Mouse (Mus musculus): Measurements from ENCODE around the gene Slc39a3. TPM values are rescaled to one million over a fixed set of nuclear protein-coding genes. Genes with fewer than 3 reads are reported as not detected.
"Not testable (repeated sequence)": the region's sequence is repeated elsewhere in the genome, so short reads cannot be mapped to it uniquely, and the experiment has no call there.

Gene Slc39a3
- total and polyA plus RNA-seq, 2 experiments from 2014 or later: 41.9 to 118 TPM

DNA sequence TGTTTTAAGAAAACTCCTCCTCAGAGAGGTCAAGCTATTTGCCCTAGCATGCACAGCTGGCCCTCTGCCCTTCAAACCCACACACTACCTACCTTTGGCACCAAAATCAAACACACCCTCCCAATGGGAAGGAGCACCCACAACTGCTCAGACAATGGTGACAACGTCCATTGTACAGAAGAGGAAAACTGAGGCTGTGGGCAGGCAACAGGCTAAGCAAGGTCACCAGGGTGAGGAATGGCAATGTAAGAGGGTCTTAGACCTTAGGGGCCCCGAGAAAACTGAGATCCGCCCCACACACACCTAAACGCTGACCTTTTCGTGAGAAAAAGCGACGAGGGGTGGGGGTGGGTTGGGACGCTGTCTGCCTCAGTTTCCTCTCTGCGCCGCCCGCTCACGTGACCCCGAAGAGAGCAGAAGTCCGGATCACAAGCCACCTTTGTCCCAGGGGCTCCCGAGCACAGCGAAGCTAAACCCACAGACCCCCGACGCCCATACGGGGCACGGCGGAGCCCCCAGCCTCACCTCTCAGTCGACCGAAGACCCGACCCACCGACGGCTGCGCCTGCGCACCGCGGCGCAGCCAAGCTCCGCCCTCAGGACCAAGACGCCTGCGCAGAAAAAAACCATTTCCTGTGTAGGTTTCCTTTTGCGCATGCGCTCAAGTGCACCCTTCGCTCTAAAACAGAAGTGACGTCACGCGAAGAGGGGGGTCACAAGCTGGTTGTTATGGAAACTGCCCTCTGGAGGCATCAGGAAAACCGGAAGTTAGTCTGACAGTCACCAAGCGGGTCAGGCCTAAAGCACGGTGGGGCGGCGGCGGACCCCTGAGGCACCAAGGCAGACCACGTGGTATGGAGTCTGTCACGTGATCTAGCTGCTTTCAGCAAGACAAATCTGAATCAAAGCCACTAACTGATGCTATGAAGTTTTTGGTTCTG lies 22.6 kb upstream of the Slc39a3 start, which contains the start of gene Sgta:
Gene Sgta (minus strand): TSS at position 579 of the 941 bp plus-strand sequence.
- Histone ChIP-seq H3K27ac (peak within 1 kb of the TSS; percentile 64; the same call in 1 of the 2 replicates), H3K9me3 (ENCODE audit: low read length) (no peaks in the 10 kb centered on the region), H3K4me3 (ENCODE audit: low read length) (peak within 1 kb of the TSS; percentile 79), H3K36me3 (ENCODE audit: insufficient read depth, low read length) (no peaks in the 10 kb centered on the region), H3K4me2 (ENCODE audit: low read depth, low read length) (peak within 1 kb of the TSS; percentile 76), H3K27me3 (ENCODE audit: insufficient read depth, low read length) (no peaks in the 10 kb centered on the region), H3K4me1 (ENCODE audit: insufficient read depth, low read length) (peaks cover 9% of the 10 kb centered on the region), H3K9ac (replicated peaks; ENCODE audit: low read length) (peak within 1 kb of the TSS; percentile 74)
- no peak for TF ChIP-seq CTCF (IDR thresholded peaks at IDR 0.05; ENCODE audit: low read depth)
- peak; percentile 96 for ATAC-seq
- under 1% methylated on average over 48 of the region's 48 CpGs for WGBS
- peak; percentile 100 for DNase-seq (ENCODE audit: low spot score)

DNA sequence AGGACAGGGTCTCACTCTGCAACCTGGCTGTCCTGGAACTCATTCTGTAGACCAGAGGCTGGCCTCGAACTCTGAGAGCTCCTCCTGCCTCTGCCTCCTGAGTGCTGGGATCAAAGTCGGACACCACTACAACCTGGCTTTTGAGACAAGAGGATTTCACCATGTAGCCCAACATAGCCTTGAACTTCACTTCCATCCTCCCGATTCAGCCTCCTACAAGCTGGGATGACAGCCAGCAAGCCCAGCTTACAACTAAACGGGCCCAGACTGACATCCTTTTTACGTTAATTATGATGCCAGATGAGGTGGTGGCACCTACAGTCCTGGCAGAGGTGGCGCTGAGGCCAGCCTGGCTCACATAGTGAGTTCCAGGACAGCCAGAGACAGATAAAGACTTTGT lies 21.7 kb upstream of the Slc39a3 start:
- H3K36me3 ChIP-seq (ENCODE audit: insufficient read depth, low read length): no peaks in the 10 kb centered on the region
- no peak overlapping the region for H3K27ac ChIP-seq
- 84% methylated on average over 6 of the region's 6 CpGs for WGBS
- TF ChIP-seq CTCF (IDR thresholded peaks at IDR 0.05; ENCODE audit: low read depth): no peak
- peak overlapping the region; percentile 76 for H3K4me2 ChIP-seq (ENCODE audit: low read depth, low read length)
- H3K4me3 ChIP-seq (ENCODE audit: low read length): peak overlapping the region; percentile 79; the same call in 1 of the 2 replicates
- no peaks in the 10 kb centered on the region for H3K27me3 ChIP-seq (ENCODE audit: insufficient read depth, low read length)
- H3K4me1 ChIP-seq (ENCODE audit: insufficient read depth, low read length): peaks cover 9% of the 10 kb centered on the region
- ATAC-seq: no peak
- H3K9me3 ChIP-seq (ENCODE audit: low read length): no peaks in the 10 kb centered on the region
- peak overlapping the region; percentile 74; the same call in 1 of the 2 replicates for H3K9ac ChIP-seq (replicated peaks; ENCODE audit: low read length)
- no peak for DNase-seq (ENCODE audit: low spot score)

DNA sequence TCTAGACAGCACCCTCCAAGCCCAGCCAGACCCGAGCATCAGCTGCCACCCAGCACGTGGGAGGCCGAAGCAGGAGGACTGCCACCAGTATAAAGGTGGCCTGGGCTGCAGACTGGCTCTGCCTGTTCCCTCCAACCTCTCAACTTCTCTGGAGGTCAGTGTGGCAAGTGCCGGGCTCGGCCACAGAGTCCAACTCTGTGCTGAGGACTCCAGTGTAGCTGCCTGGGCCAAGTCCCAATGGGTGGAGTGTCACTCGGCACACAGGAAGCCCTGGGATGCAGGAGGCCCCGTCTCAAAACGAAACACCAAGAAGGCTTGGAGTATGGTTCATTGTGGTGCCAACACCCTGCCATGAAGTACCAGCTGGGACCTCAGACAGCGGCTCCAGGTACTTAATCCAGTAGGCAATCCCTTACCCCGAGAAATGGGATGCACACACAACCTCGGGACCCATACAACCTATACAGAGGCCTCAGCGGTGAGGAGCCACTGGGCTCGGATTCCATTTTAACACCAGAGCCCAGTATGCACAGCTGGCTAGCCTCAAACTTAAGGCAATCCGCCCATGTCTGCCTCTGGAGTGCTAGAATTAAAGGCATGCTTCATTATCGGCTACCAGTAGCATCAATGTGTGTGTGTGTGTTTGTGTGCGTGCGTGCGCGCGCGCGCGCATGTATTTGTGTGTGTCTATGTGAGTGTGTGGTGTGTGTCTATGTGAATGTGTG lies 20.3 kb upstream of the Slc39a3 start:
- no peak for TF ChIP-seq CTCF (IDR thresholded peaks at IDR 0.05; ENCODE audit: low read depth)

DNA sequence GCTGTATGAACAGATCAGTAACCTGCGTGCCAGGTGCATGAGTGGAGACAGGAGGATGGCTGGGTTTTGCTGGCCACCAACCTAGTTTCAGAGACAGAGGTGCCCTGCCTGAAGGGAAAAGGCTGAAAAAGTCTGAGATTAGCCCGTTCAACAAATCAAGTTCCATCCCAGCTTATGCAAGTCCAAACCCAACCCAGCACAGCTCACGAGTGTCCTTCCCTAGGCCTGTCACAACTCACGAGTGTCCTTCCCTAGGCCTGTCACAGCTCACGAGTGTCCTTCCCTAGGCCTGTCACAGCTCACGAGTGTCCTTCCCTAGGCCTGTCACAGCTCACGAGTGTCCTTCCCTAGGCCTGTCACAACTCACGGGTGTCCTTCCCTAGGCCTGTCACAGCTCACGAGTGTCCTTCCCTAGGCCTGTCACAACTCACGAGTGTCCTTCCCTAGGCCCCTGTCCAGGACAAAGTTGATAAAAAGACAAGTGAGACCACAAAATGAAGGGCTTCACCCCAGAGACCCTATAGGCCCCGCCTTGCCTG lies 18.6 kb upstream of the Slc39a3 start:
- not testable (repeated sequence) for H3K9ac ChIP-seq (replicated peaks; ENCODE audit: low read length); H3K4me3 ChIP-seq (ENCODE audit: low read length); DNase-seq (ENCODE audit: low spot score); H3K4me2 ChIP-seq (ENCODE audit: low read depth, low read length); ATAC-seq; H3K27me3 ChIP-seq (ENCODE audit: insufficient read depth, low read length); H3K27ac ChIP-seq; H3K4me1 ChIP-seq (ENCODE audit: insufficient read depth, low read length); H3K9me3 ChIP-seq (ENCODE audit: low read length)
- peaks cover 16% of the 10 kb centered on the region for H3K36me3 ChIP-seq (ENCODE audit: insufficient read depth, low read length)
- 81% methylated on average over 11 of the region's 11 CpGs for WGBS

More for the DNA sequence above, 20.3 kb upstream of the Slc39a3 start:
- Histone ChIP-seq H3K4me2 (ENCODE audit: low read depth, low read length) (no peak overlapping the region), H3K4me3 (ENCODE audit: low read length) (no peak overlapping the region), H3K36me3 (ENCODE audit: insufficient read depth, low read length) (no peaks in the 10 kb centered on the region), H3K27me3 (ENCODE audit: insufficient read depth, low read length) (no peaks in the 10 kb centered on the region), H3K27ac (no peak overlapping the region), H3K4me1 (ENCODE audit: insufficient read depth, low read length) (peaks cover 9% of the 10 kb centered on the region), H3K9me3 (ENCODE audit: low read length) (no peaks in the 10 kb centered on the region), H3K9ac (replicated peaks; ENCODE audit: low read length) (peak overlapping the region; percentile 5; the same call in 1 of the 2 replicates)
- DNase-seq (ENCODE audit: low spot score): no peak
- 92% methylated on average over 23 of the region's 23 CpGs for WGBS
- ATAC-seq: no peak

GRCm38 (mm10) chr10:81055169-81055568 lies 17.9 kb upstream of the Slc39a3 start:
- WGBS: 72% methylated on average over 6 of the region's 6 CpGs
- peaks cover 9% of the 10 kb centered on the region for H3K4me1 ChIP-seq (ENCODE audit: insufficient read depth, low read length)
- no peak overlapping the region for H3K9ac ChIP-seq (replicated peaks; ENCODE audit: low read length)
- TF ChIP-seq CTCF (IDR thresholded peaks at IDR 0.05; ENCODE audit: low read depth): no peak
- no peaks in the 10 kb centered on the region for H3K27me3 ChIP-seq (ENCODE audit: insufficient read depth, low read length)
- no peak overlapping the region for H3K27ac ChIP-seq
- H3K9me3 ChIP-seq (ENCODE audit: low read length): no peaks in the 10 kb centered on the region
- peaks cover 21% of the 10 kb centered on the region for H3K36me3 ChIP-seq (ENCODE audit: insufficient read depth, low read length)
- ATAC-seq (no peak), DNase-seq (ENCODE audit: low spot score) (no peak)
- no peak overlapping the region for H3K4me3 ChIP-seq (ENCODE audit: low read length)
- H3K4me2 ChIP-seq (ENCODE audit: low read depth, low read length): no peak overlapping the region

GRCm38 (mm10) chr10:81052577-81052976 lies 15.4 kb upstream of the Slc39a3 start:
- no peak overlapping the region for H3K9ac ChIP-seq (replicated peaks; ENCODE audit: low read length)
- H3K4me3 ChIP-seq (ENCODE audit: low read length): no peak overlapping the region
- H3K27ac ChIP-seq: no peak overlapping the region
- no peak for TF ChIP-seq CTCF (IDR thresholded peaks at IDR 0.05; ENCODE audit: low read depth)
- H3K4me2 ChIP-seq (ENCODE audit: low read depth, low read length): no peak overlapping the region
- H3K4me1 ChIP-seq (ENCODE audit: insufficient read depth, low read length): no peaks in the 10 kb centered on the region
- H3K9me3 ChIP-seq (ENCODE audit: low read length): no peaks in the 10 kb centered on the region
- no peaks in the 10 kb centered on the region for H3K27me3 ChIP-seq (ENCODE audit: insufficient read depth, low read length)
- H3K36me3 ChIP-seq (ENCODE audit: insufficient read depth, low read length): peaks cover 47% of the 10 kb centered on the region
- ATAC-seq: no peak
- no peak for DNase-seq (ENCODE audit: low spot score)
- 94% methylated on average over 5 of the region's 5 CpGs for WGBS
